Mouse (Mus musculus) bone marrow macrophage, adult 2 months (primary cell): ENCODE measurements around the gene Tmem169.

Source experiments
- CTCF ChIP-seq: IDR thresholded peaks from 2 replicates; pipeline ENCODE4 v1.5.1; 2012; ENCODE audit warnings: low read depth, mild to moderate bottlenecking, low read length, moderate library complexity
- POLR2A ChIP-seq: IDR thresholded peaks from 2 replicates; pipeline ENCODE4 v1.6.1; 2012; ENCODE audit warnings: mild to moderate bottlenecking, low read depth, low read length, borderline replicate concordance

GRCm38 (mm10) chr1:72316901-72317300, 32.7 kb downstream of the Tmem169 start:
- TF ChIP-seq CTCF (no peak), POLR2A (no peak)
